Mouse (Mus musculus) left cerebral cortex, adult 18-20 months (tissue): Measurements from ENCODE around the gene Luzp1. TPM values are rescaled to one million over a fixed set of nuclear protein-coding genes. Genes with fewer than 3 reads are reported as not detected.
A peak's percentile ranks its signal among the peaks of the same experiment; 100 is the strongest.

ENCODE experiments used
- DNase-seq, 2 experiments: peaks; one replicate each; pipeline ENCODE4 v3.0.0; 2021 to 2022; ENCODE audit warnings: low spot score in 2 of 2, mixed read lengths in 1 of 2
- total RNA-seq, 2 experiments: library from RNA; stranded (reverse); gene quantifications; 2 replicates each; pipeline ENCODE4 v1.2.3; 2021

Luzp1 gene
- total RNA-seq, 2 experiments from 2014 or later, result 83.9 to 88.2 TPM

DNA sequence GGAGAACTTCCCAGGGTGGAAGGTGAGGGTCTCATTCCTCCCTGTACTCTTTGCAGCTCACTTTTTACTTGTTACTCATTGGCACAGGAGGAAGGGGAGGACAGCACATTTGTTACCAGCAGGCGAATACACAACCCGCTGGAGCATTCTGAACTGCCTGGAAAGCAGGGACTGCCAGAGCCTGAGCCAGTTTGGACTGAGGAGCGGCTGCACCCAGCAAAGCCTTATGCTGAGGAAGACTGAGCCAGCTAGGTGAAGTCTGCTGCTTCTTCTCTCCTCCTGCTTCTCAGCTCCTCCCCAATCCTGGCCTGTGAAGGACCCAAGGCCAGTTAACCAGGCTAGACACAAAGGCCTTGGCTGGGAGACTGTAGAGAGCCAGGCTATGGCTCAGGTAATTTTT, 75.6 kb downstream of the Luzp1 start:
- no peak for DNase-seq

DNA sequence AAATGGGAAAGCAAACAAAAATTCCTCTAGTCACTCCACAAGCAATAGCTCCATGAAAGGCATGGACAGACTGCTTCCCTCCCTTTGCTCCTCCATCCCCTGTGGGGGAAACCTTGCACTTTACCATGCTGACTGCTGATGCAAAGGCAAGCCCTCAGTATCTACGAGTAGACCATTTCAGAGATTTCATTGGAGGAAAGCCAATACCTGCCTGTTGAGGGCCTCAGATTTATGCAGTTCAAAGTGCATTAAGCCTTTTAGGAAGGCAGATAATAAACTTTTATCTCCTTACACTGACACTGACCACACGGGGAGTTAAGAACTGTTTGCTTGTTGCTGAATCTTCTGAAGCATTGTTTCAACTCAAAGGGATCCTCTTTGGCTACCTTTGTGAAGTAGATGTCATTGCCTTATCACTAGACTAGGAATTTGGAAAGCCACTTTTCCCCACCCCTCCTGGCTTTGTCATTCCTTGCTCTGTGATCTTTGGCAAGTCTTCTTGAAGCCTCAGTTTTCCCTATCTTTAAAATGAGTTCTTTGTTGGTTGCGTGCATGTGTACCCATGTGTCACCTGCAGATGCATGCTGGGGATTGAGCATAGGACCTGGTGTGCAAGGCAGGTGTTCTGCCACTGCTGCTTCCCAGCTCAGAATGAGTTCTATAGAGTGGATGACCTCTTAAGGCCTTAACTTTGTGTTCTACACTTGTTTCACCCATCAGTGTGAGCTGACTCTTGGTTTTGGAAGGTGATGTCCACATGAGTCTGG, 76.9 kb downstream of the Luzp1 start:
- DNase-seq, result no peak

DNA sequence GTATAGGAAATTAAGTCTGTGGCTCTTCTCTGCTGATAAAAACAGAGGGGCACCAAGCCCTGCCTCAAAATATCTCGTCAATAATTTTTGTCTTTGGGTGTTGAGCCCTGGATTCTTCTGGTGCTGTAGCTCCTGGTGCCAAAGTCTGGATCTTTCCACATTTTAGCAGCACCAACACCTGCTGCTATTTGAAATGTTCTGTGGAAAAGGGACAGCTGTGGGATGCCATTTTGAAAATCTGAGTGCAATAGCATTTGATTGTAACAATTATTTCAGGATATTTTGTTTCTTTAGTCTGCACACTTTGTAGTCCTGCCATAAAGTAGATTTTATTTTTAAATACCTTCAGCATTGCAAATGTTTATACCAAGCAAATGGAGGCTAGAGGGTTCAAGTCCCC, 78.2 kb downstream of the Luzp1 start:
- no peak for DNase-seq

DNA sequence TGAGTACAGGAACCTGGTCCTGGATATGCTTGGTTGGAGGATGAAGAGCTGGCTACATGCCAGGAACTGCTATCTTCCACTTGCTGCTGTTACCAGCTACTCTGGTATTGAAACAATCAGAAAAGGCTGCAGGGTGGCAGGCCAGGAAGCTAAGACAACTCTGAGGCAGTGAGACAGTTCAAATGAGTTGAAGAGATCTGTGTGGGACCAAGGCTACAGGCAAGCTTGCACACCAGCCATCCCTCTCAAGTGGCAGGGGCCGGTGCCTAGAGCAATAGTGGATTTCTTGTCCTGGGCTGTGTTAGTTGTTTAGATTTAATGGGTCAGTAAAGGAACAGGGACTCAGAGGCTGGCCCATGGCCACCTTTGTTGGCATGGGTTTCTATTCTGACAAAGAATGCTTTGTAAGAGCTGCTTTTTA, 78.8 kb downstream of the Luzp1 start:
- DNase-seq, result no peak

DNA sequence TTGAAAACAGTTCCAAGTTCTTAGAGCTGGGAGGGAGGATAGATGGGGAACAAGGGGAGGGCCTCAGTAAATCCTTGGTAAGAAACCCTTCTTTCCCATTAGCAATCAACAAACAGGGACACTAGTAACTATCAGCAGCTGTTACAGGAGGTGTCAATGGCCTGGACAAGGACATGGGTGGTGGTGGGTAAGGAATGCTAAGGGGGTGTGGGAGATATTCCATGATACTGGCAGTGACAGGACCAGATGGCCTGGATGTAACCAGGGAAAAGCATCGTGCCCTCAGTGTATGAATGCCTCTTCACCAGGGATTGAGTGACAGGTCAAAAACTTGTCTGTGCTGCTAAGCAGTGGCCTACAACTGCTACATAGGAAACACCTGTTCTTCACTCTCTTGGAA, 83.5 kb downstream of the Luzp1 start:
- no peak for DNase-seq

DNA sequence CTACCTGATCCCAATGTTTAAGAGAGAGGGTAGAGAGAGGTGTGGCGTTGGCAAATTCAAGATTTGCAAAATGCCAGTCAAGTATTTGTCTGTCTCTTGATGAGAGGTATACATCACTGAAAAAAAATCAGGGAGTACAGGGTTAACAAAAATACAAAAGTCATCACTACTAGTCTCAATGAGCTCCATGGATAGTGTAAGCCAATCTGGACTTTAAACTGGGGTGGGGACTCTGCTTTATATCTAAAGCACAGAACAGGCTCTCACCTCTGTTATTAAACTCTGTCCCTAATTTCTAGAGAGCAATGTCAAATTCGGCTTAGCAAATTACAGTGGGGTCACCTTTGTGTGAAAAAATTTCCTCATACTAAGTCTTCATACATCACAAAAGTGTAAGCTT, 88.1 kb downstream of the Luzp1 start:
- no peak for DNase-seq

DNA sequence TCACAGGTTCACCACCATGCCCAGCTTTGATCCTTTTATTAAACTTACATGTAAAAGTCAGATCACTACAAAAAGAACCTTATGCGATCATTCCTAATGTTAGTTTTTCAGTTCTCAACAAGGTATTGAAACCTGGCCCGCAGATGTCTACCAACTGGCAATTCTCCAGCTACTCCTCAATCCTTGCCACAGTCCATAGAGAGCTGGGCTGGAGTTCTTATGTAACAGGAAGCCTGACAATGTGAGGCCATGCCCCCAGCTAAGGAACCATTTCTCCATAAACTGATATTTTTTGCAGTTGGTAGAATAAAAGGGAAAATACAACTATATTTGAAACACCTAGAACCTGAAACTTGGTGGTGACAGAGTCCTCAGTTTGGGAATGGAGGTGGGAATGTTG, 90.1 kb downstream of the Luzp1 start:
- DNase-seq, result no peak

DNA sequence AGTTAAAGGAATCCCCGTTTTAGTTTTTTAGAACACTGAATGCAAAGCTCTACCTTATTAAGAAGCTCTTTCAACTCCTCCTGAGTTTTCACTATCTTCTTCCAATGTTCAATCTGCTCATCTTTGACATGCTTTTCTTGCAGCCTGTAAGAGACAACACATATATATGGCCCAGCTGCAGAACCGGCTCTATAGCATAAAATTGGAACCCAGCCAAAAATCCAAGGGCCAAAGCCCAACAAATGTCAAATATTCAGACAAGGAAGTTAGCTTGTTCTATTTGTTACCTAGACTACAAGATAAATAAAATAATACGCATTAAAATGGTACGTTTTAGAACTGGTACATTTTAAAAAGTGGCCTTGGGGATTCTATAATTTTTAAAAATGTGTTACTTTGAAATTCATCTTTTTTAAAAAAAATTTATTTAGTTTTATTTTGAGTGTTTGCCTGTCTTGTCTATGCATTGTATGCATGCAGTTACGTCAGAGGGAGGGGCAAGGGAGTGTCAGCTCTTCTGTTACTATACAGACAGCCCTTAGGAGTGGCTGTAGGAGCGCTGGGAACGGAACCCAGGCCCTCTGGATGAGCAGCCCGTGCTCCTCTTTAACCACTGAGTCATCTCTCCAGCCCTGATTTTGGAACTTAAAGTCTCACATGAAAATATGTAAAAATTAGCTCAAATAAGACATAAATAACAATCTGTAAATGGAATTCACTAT, 90.9 kb downstream of the Luzp1 start:
- no peak for DNase-seq

DNA sequence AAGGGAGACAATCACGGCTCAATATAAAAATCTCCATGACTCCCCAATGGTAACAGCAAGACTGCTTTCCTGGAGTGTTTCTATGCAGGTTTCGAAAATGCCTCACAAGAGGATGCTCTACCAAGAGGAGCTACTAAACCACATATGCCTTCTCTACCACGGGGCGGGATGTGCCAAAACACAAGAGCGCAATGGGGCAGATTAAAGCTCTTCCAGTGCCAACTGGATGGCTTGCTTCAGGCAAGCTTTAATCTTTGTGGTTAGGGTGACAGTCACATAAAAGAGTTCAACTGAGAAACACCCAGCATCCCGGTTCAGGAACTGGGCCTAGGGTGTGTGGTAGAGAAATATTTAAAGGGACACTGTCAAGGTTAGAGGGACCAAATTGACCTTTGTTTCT, 93.2 kb downstream of the Luzp1 start:
- no peak for DNase-seq

DNA sequence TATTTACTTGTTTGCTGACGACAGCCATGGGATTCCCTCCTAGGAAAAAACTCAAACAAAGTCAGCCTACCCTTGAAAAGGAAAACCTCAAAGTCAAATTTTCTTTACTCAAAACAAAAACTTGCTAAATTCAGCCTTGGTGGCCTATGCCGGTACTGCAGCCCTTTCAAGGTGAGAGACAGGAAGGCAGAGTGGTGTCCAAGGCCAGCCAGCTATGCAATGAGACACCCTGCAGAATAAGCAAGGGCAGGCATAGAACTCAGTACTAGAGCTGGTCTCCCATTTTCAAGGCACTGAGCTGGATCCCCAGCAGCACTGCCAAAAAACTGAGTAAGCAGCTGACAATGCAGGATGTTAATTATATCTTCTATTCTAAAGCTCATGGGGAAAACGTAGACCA, 99.1 kb downstream of the Luzp1 start:
- no peak for DNase-seq

DNA sequence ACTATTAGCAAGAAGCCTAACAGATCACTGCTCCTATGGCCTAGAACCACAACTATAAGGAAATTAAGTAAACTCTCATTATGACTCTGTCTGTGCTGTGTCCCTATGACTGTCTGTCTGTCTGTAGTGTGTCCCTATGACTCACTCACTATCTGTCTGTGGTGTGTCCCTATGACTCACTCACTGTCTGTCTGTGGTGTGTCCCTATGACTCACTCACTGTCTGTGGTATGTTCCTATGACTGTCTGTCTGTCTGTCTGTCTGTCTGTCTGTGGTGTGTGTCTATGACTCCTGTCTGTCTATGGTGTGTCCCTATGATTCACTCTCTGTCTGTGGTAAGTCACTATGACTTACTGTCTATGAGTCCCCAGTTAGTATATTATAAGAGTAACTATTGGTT, 100.4 kb downstream of the Luzp1 start:
- no peak for DNase-seq

DNA sequence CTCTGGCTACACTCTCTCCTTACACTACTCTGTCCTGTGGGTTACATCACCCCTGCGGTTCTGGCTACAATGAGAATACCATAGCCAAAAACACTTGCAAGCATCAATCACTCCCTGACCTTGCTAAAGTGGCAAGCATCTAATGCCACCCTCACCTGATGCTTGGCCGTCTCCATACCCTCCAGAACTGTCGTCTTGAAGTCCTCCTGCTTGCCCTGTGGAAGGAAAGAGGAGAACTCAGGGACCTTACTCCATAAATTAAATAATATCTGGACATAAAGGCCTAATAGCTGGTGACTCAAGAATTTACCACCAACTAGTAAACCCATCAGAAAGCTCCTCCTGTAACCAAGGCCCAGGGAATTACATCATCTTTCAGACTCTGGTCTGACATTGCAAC, 112.3 kb downstream of the Luzp1 start:
- no peak for DNase-seq

DNA sequence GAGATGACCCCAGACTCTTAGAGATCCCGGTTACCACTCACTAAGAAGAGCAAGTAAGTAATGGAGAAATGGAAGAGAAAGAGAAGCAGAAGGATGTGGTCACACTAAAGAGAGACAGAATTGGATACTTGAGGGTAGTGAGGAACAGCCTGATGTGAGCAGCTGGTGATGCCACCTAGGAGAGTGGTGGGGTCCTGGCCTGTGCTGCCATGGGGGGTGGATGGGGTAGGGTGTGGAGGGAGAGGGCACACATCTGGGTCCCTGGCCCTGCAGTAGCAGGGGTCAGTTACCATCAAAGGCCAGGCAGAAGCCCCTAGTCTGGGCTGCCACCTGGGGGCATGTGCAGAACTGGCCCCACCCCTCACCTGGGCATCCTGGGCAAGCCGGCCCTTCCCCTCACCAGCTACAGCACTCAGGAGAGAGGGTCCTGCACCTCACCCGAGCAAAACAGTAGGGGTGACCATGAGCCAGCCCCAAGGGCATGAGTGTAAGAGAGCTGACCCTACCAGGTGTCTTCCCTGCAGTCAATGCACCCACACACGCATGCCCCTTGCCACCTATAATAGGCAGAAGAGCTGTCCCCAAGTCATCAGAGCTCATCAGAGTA, 117.8 kb downstream of the Luzp1 start:
- no peak for DNase-seq

DNA sequence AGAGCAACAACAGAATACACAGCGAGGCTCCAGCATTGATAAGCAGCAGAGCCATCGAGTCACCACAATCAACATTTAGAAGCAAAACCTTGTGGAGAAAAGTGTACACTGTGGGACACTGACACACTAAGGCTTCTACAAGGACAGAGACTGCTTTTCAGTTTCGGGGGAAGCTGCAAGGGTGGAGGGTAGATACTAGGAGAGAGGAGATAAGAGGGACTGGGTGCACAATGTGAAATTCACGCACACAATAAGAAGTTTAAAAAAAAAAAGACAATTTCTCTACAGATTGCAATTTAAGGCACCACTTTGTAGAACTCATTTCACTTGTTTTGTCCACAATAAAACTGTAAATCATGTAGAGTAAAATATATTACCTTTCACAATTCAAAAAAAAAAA, 118.4 kb downstream of the Luzp1 start:
- DNase-seq, result no peak

DNA sequence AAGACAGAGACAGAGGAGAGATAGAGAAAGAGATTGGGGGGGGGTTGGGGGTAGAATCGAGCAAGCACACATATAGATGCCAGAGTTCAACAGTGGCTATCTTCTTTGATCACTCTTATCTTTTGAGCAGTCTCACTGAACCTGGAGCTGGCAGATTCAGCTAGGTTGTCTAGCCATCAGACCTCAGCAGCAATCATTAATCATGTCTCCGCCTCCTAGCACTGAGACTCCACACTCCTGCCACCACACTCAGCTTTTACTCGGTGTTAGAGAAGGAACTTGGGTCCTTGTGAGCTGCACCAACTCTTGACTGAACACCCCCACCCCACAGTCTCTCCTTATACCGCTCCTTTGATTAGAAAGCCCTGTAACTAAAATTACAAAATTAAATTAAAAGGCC, 122.5 kb downstream of the Luzp1 start:
- no peak for DNase-seq

DNA sequence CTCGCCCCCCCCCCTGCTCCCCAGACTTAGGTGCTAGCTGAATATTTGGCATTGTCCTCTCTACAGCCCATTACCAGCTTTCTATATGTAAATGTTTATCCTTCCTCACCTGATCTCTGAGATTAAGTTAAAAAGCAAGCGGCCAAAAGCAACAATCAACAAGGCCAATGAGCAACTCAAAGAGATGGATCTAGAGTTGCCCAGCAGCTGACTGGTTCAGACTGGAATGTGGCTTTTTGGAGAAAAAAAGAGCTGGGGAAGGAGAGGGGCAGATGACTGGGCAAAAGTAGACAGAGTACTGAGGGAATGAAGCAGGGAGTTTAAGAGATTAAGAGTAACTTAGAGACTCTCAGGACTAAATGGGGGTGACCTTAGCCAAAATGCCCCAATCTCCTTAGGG, 124.4 kb downstream of the Luzp1 start:
- DNase-seq, result no peak

DNA sequence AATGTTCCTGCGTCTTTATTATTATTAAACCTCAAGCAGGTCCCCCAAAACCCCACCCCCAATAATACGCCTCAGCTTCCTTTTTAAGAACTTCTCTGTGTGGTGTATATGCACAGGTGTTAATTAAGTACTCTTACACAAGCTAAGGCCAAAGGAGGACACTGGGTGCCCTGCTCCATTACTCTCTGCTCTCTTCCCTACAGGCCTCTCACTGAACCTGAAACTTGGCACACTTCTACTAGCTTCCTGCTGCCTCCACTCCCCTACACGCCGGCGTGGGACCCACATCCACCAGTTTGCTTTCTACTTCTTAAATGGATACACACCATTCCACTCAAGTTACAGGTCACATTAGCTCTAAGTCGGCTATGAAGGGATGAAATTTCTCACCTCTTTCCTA, 125.7 kb downstream of the Luzp1 start:
- DNase-seq, result no peak

DNA sequence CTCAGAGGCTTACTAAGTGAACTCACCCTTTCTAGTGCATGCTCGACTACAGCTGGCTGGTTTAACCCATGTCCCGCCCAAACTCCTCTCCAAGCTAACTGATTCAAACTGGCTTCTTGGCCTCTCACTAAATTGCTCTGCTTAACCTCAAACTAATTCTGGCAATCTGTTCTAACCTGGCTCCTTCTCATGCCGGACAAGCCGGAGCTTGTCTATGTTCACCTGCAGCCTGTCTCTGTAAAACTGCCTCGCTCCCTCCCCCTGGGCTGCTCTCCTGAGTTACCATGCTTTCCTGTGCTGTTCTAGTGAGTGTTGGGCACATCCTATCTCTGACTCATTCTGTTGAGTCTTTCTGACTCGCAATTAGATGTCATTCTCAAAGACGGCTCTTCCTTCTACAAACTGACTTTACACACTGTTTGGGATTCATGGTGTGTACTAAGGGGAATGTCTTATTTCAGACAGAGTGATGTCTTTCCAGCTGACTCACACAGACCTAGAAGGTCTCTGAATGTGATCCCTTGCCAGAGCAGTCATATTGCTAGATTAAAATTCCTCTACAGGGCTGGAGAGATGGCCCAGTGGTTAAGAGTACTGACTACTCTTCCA, 128.8 kb downstream of the Luzp1 start:
- DNase-seq, result no peak

DNA sequence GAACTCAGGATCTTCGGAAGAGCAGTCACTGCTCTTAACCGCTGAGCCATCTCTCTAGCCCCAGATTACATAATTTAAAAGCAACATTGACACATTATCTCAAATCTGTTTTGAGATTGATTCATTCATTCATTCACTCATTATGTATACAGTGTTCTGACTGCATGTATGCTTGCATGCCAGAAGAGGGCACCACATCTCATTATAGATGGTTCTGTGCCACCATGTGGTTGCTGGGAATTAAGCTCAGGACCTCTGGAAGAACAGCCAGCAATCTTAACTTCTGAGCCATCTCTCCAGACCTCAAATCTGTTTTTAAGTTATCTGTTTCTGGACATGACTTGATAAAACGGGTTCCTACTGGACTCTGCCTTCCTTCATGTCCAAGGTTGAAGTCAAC, 130.3 kb downstream of the Luzp1 start:
- no peak for DNase-seq

DNA sequence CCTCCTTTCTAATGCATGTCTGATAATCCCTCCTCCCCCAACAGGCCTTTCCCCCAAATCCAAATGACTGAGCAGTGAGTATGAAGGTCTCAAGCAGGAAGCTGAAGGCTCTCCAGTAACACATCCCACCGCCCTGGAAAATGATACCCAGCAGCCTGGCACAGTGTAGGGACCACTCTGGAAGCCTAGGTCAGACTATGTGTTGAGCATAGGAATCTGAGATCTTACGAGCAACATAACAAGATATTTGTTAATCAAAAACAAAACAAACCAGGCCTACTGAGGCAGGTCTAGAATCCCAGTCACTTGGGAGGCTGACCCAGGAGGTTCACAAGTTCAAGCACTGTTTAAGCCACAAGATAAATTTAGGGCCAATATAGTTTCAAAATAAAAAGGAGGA, 131.0 kb downstream of the Luzp1 start:
- DNase-seq, result no peak

DNA sequence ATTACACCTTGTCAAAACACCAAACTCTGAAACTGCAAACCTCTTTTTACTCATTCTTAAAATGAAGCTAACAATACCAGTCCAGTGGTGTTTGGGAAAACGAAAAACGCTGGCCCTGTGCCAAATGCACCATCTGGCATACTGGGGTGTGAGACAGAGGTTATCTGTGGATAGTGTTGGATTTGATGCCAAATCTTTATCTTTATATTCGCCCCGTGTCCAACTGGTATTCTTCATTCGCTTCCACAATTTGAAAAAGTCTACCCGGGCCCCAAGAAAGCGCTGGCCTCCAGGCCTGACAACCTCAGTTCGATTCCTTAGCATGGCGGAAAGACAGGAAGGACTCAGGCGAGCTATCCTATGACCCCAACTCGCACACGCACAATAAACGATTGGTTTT, 131.9 kb downstream of the Luzp1 start:
- DNase-seq, result peak; percentile 43 to 54

DNA sequence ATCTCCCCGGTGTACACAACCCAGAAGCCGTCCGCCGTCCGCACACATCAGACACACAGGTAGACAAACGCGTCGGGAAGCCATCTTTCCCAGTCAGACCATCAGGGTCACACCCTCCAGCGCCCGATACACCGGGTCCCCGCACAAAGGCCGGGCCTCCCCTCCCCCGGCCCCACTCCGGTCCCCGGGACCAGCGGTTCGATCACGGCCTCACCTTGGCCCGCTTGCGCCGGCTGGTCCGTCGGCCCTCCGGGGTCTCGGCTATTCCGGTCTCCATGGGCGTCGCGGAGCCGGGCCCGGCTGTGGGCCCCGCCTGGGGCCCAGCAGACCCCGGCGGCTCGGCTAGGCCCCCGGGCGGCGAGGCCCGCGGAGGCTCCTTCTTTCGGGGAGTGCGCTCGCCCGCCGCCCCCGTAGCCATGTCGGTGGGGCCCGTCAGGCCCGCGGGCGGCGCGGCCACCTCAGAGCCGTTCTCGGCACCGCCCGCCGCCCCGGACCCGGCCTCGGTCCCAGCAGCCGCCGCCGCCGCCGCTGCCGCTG, 132.5 kb downstream of the Luzp1 start:
- peak; percentile 16 to 18 for DNase-seq
